Mouse (Mus musculus) forebrain, embryonic 10.5 days (tissue): ENCODE data around the gene Tead4. TPM values are rescaled to one million over a fixed set of nuclear protein-coding genes. Genes with fewer than 3 reads are reported as not detected.

ENCODE experiments used
- DNase-seq: peaks from one replicate; pipeline ENCODE4 v3.0.0-alpha.2; 2017; ENCODE audit warnings: low spot score; ENCODE audit errors: extremely low spot score
- H3K27ac ChIP-seq: fragments of 300-500 bp; sonication (generic); 2 replicates; pipeline ENCODE4 v1.5.1; 2016; ENCODE audit warnings: mild to moderate bottlenecking
- H3K27me3 ChIP-seq: fragments of 300-500 bp; sonication (generic); 2 replicates; pipeline ENCODE4 v1.6.1; 2016; ENCODE audit warnings: mild to moderate bottlenecking; ENCODE audit not compliant: poor library complexity, severe bottlenecking
- H3K36me3 ChIP-seq: fragments of 300-500 bp; sonication (generic); replicated peaks from 2 replicates; pipeline ENCODE4 v1.6.1; 2016; ENCODE audit warnings: mild to moderate bottlenecking, moderate library complexity
- H3K4me1 ChIP-seq: fragments of 300-500 bp; sonication (generic); 2 replicates; pipeline ENCODE4 v1.6.1; 2016
- H3K4me3 ChIP-seq: fragments of 300-500 bp; sonication (generic); 2 replicates; pipeline ENCODE4 v1.5.1; 2016; ENCODE audit warnings: mild to moderate bottlenecking, moderate library complexity
- H3K9me3 ChIP-seq: fragments of 300-500 bp; sonication (generic); 2 replicates; pipeline ENCODE4 v1.6.1; 2016; ENCODE audit warnings: mild to moderate bottlenecking, moderate library complexity
- WGBS: fragments of 180-500 bp; shearing (Covaris S2); methylation state at CpG from one replicate; pipeline ENCODE4 v1.1.7; 2016; 5-methylcytosine and 5-hydroxymethylcytosine counted together
- polyA plus RNA-seq: library from polyadenylated mRNA; unstranded; fragments of >200 nt; fragmentation: Nextera tagmentation; extraction: Ambion mirVana; gene quantifications from 2 replicates; pipeline ENCODE4 v1.2.1, GENCODE M21; 2016

Tead4 gene
- polyA plus RNA-seq, 1 experiment from 2014 or later = 1.4 TPM

DNA sequence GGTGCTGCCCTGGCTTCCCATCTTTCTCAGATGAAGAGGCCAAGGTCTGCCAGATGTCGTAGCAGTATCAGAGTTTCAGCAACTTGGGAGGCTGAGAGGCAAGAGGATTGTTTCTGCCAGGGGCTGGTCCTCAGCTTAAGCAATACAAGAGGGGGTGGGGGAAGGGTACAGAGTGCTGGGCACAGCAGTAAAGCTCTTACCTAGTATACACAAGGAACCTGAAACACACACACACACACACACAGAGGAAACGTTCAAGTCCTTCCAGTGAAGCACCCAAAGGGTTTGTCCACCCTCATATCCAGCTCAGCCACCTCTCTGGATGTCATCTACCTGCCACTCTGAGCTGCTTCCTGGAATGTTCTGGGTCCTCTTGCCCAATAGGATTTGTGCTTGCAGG, 44.7 kb downstream of the Tead4 start:
- H3K27ac ChIP-seq = no peak overlapping the region
- DNase-seq = no peak
- WGBS = 67% methylated on average over 2 of the region's 2 CpGs
- no peaks in the 10 kb centered on the region for H3K9me3 ChIP-seq
- H3K4me3 ChIP-seq = no peak overlapping the region
- H3K36me3 ChIP-seq = no peaks in the 10 kb centered on the region
- H3K4me1 ChIP-seq = peaks cover 7% of the 10 kb centered on the region; the same call in 1 of the 2 replicates
- no peaks in the 10 kb centered on the region for H3K27me3 ChIP-seq

DNA sequence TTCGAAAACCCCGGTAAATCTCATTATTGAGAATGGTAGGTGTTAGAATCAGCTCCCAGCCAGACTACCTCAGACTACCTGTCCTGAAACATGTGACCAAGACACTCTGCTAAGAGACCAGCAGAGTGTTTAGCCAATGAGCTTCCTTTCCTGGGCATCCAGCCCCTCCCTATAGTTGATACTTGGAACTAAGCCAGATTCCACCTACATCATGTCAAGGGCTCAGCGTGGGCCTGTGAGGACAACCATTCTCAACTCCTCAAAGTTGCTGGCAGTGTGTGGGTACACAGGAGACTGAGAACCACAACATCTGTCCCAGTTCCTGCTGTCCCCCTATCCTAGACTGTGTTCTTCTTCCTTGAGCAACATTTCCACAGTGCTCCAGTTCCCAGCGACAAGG, 45.3 kb downstream of the Tead4 start:
- H3K27ac ChIP-seq = no peak overlapping the region
- H3K36me3 ChIP-seq = no peaks in the 10 kb centered on the region
- no peaks in the 10 kb centered on the region for H3K9me3 ChIP-seq
- H3K4me3 ChIP-seq = no peak overlapping the region
- WGBS = 85% methylated on average over 4 of the region's 4 CpGs
- H3K27me3 ChIP-seq = no peaks in the 10 kb centered on the region
- no peak for DNase-seq
- peaks cover 7% of the 10 kb centered on the region; the same call in 1 of the 2 replicates for H3K4me1 ChIP-seq

DNA sequence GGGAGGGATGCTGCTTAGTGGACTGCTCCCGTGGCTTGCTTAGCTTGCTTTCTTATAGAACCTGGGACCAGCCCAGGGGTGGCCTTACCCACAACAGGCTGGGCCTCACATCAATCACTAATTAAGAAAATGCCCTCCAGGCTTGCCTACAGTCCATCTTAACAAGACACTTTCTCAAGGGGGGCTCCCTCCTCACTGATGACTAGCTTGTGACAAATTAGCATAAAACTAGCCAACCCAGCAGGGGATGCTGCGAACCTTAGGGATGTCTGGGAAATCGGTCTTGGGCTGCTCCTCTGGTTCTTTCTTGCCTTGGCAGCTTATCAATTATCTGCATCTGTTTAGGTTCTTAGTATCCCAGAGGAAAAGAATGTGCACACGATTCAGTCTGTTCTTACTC, 46.1 kb downstream of the Tead4 start:
- H3K27me3 ChIP-seq = no peaks in the 10 kb centered on the region
- H3K27ac ChIP-seq = no peak overlapping the region
- no peak for DNase-seq
- 53% methylated on average over 4 of the region's 4 CpGs for WGBS
- no peaks in the 10 kb centered on the region for H3K9me3 ChIP-seq
- H3K4me1 ChIP-seq = peaks cover 7% of the 10 kb centered on the region; the same call in 1 of the 2 replicates
- H3K36me3 ChIP-seq = no peaks in the 10 kb centered on the region
- H3K4me3 ChIP-seq = no peak overlapping the region

DNA sequence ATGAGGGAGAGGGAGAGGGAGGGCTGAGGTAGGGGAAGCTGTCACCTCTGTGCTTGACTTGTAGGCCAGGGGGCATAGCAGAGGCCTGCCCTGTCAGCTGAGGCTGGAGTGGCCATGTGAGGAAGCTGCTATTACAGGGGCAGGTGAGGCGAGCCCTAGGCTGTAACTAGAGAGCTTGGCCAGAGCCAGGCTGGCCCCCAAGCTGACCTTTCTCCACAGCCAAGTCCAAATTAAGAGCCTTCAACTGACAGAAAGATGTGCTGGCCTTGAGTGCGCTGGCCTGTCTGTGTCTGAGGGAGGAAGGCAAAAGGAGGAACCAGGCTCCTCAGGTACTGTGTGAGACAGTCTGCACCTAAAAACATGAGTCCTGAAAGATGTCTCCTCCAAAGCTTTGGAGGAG, 47.5 kb downstream of the Tead4 start:
- Histone ChIP-seq H3K4me3 (no peak overlapping the region), H3K27me3 (no peaks in the 10 kb centered on the region), H3K36me3 (no peaks in the 10 kb centered on the region), H3K9me3 (no peaks in the 10 kb centered on the region), H3K27ac (no peak overlapping the region), H3K4me1 (peaks cover 7% of the 10 kb centered on the region; the same call in 1 of the 2 replicates)
- DNase-seq = no peak
- WGBS = 67% methylated on average over 2 of the region's 2 CpGs

DNA sequence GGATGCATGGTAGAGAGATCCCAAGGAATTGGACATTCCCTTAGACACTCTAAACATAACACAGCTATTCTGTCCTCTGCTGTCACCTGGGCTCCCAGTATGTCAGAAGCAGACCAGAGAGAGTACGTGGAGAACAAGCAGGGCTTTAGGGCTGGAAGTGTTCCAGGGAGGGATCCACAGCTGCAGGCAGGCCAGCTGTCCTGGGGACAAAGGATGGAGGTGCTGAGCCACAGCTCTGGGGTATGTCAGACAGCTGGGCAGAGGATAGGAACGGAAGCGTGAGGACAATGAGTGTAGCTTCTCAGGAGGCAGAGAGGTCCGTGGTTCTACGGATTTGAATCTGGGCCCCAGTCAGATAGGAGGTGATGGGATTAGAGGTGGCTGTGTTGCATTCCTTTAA, 50.0 kb downstream of the Tead4 start:
- no peak for DNase-seq
- 93% methylated on average over 5 of the region's 5 CpGs for WGBS
- no peak overlapping the region for H3K4me3 ChIP-seq

DNA sequence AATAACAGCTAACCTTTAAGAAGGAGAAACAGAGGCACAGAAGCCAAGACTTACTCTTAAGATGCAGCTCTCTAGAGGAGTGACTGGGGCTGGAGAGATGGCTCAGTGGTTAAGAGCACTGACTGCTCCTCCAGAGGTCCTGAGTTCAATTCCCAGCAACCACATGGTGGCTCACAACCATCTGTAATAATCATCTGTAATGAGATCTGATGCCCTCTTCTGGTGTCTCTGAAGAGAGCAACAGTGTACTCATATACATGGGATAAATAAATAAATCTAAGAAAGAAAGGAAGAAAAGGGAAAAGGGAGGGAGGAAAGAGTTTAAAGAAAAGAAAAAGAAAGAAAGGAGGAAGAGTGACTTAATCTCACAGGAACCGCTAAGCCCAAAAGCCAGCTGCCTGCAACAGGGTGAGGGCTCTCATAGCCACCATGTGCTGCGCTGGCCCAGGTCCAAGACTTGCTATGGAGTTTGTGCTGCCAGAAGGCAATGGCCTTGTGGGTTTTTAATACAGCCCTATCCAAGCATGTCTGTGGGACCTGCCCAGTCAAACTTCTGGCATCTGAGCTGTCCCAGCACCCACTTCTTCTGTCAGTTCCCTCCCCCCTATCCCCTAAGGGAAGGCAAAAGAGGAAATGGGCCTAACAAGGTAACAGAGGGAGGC, 63.4 kb downstream of the Tead4 start:
- WGBS = 80% methylated on average over 2 of the region's 2 CpGs
- H3K36me3 ChIP-seq = no peaks in the 10 kb centered on the region
- no peaks in the 10 kb centered on the region for H3K9me3 ChIP-seq
- DNase-seq = no peak
- H3K27ac ChIP-seq = no peak overlapping the region
- H3K27me3 ChIP-seq = no peaks in the 10 kb centered on the region
- no peak overlapping the region for H3K4me3 ChIP-seq
- no peaks in the 10 kb centered on the region for H3K4me1 ChIP-seq

More for the DNA sequence above, 50.0 kb downstream of the Tead4 start:
- H3K36me3 ChIP-seq = no peaks in the 10 kb centered on the region
- H3K4me1 ChIP-seq = peaks cover 4% of the 10 kb centered on the region; the same call in 1 of the 2 replicates
- no peak overlapping the region for H3K27ac ChIP-seq
- no peaks in the 10 kb centered on the region for H3K27me3 ChIP-seq
- H3K9me3 ChIP-seq = no peaks in the 10 kb centered on the region

DNA sequence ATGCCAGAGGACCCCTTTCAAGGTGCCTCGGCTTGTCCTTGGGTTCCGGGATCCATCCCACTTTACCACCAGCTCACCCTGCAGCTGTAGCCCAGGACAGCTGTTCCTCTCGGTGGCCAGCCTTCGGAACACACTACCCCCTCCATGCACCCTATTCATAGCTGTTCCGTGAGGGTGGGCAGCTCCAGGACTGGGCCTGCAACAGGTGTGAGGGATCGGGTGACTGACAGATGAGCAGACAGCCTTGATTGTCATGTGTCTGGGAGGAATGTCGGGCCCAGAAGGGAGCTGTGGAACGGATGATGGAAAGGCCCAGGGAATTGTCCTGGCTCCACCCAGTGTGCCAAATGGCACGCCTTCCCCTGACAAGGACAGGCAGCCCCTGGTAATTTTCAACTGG, 64.0 kb downstream of the Tead4 start:
- no peaks in the 10 kb centered on the region for H3K36me3 ChIP-seq
- 77% methylated on average over 9 of the region's 9 CpGs for WGBS
- DNase-seq = no peak

DNA sequence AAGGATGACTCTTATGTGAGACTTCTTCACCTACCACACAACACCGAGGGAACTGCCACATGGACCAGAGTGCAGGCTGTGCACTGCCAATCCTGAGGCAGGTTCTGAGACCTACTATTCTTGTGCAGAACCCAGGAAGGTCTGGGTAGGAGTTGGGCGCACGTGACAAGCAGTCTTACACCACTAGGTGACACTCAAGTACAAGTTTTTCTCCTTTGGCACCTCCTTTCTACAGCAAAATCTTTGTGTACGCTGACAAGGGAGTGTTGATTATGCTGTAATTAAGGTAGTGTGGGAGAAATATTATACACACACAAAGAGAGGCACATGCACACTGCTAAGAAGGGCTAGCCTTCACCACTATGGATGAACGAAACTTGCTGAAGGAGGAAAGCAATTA, 66.4 kb downstream of the Tead4 start:
- 35% methylated on average over 5 of the region's 5 CpGs for whole genome bisulfite sequencing
- Histone ChIP-seq H3K27ac (no peak overlapping the region), H3K4me1 (0 out of 2 replicates have a peak, but pooled peaks cover 3% of the 10 kb centered on the region), H3K4me3 (no peak overlapping the region), H3K36me3 (no peaks in the 10 kb centered on the region), H3K9me3 (no peaks in the 10 kb centered on the region), H3K27me3 (no peaks in the 10 kb centered on the region)
- no peak for DNase-seq

More for the DNA sequence above, 64.0 kb downstream of the Tead4 start:
- Histone ChIP-seq H3K27ac (0 out of 2 replicates have a peak overlapping the region, but pooled peaks have one; percentile 26), H3K9me3 (no peaks in the 10 kb centered on the region), H3K4me1 (no peaks in the 10 kb centered on the region), H3K4me3 (no peak overlapping the region), H3K27me3 (no peaks in the 10 kb centered on the region)

DNA sequence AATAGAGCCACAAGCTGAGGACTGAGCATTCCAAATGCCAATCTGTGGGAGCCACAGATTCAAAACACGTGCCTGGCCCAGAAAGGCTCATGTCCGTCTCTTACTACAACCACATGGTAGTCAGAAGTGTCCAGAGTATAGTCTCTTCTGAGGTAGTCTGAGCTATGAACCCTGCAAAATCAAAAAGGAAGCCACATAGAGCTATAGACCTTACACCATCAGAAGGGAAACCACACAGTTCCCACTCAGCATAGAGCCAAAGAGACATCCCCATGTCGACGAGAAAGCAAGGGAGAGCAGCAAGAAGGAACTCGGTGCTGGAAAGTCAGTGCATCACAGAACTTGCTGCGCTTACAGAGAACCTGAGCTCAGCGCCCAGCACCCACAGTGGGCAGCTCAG, 68.4 kb downstream of the Tead4 start:
- Histone ChIP-seq H3K4me3 (no peak overlapping the region), H3K36me3 (no peaks in the 10 kb centered on the region), H3K4me1 (0 out of 2 replicates have a peak, but pooled peaks cover 10% of the 10 kb centered on the region), H3K9me3 (no peaks in the 10 kb centered on the region), H3K27ac (no peak overlapping the region), H3K27me3 (no peaks in the 10 kb centered on the region)
- no peak for DNase-seq
- 66% methylated on average over 7 of the region's 7 CpGs for whole genome bisulfite sequencing

DNA sequence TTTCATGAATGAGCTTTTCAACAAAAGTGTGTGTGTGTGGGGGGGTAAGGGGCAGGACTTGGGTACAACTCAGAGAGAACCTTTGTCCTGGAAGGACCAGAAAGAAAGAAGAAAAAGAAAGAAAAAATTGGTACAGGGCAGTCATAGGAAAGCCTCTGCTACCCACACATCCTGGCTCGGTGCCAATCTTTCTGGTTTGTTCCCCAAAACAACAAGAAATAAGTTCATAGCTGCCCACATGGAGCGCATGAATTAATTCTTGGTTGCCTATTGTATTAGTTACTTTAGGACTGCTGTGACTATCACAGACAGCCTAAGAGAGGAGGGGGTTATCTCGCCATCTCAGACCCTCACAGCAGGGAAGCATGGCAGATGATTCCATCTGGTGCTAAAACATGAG, 68.9 kb downstream of the Tead4 start:
- no peaks in the 10 kb centered on the region for H3K27me3 ChIP-seq
- no peaks in the 10 kb centered on the region for H3K36me3 ChIP-seq
- no peak overlapping the region for H3K4me3 ChIP-seq
- 83% methylated on average over 3 of the region's 3 CpGs for WGBS
- no peaks in the 10 kb centered on the region for H3K9me3 ChIP-seq
- H3K27ac ChIP-seq = no peak overlapping the region
- no peak for DNase-seq
- H3K4me1 ChIP-seq = 0 out of 2 replicates have a peak, but pooled peaks cover 10% of the 10 kb centered on the region

DNA sequence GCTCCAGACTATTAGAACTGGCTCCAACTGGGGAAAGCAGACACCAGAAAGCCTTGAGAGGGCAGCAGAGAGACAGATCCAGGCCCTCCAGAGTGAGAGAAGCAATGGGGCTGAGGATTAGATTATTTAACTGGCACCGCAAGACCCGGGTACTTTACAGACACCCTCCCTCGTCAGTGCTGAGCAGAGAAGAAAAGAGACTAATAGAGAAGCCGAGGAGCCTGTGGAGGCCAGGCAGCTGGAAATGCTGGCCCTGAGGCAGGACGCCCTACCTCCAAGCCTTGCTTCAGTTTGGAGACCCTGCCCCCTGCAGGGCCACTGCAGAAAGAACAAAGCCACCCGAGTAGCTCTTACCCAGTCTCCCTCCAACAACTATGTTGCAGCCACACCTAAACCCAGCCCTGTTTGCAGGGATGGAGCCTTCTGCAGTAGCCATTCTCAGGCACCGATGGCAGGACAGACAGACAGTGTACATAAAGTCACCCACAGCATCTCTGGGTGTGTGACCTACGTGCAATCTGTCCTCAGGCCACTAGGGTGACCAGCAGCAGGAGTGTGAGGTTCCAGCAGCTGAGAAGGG, 73.1 kb downstream of the Tead4 start:
- H3K36me3 ChIP-seq = no peaks in the 10 kb centered on the region
- H3K4me3 ChIP-seq = no peak overlapping the region
- 0 out of 2 replicates have a peak, but pooled peaks cover 10% of the 10 kb centered on the region for H3K4me1 ChIP-seq
- 22% methylated on average over 8 of the region's 8 CpGs for WGBS
- peak; percentile 21 for DNase-seq
- no peaks in the 10 kb centered on the region for H3K27me3 ChIP-seq
- no peak overlapping the region for H3K27ac ChIP-seq
- no peaks in the 10 kb centered on the region for H3K9me3 ChIP-seq

DNA sequence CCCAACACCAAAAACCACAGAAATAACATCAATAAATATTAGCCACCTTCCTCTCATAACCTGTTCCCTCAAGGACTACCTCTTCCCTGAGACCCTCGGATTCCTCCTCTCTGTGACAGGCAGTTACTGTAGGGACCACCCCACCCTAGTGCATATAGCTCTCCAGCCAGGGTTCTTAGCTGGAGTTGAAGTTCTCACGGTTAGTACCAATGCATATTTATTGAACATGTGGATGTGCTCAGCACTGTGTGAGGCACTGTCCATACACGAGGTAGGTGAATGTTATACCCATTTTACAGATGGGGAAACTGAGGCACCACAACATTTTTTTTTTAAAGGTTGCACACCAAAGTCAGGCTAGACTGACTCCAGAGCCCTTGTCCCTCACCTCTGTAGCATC, 73.7 kb downstream of the Tead4 start:
- Histone ChIP-seq H3K27ac (no peak overlapping the region), H3K4me3 (no peak overlapping the region), H3K27me3 (no peaks in the 10 kb centered on the region), H3K9me3 (no peaks in the 10 kb centered on the region), H3K36me3 (no peaks in the 10 kb centered on the region), H3K4me1 (0 out of 2 replicates have a peak, but pooled peaks cover 10% of the 10 kb centered on the region)
- DNase-seq = no peak
- WGBS = 85% methylated on average over 3 of the region's 3 CpGs

DNA sequence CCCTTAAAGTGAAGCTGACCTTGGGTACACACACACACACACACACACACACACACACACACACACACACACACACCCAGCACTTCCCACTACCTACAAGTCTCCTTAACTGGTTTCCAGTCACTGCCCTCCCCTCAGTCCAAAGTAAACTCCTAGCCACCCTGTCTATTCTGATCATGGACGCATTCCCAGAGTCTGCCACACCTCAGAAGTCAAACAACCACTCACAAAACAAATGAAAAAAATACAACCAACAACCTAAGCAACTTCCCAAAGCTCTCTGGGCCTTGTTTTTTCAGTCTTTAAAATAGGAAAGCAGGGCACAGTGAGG, 74.8 kb downstream of the Tead4 start:
- 82% methylated on average over 1 of the region's 1 CpGs for WGBS
- Histone ChIP-seq H3K4me3 (no peak overlapping the region), H3K27me3 (no peaks in the 10 kb centered on the region), H3K27ac (no peak overlapping the region), H3K4me1 (0 out of 2 replicates have a peak, but pooled peaks cover 10% of the 10 kb centered on the region), H3K36me3 (no peaks in the 10 kb centered on the region), H3K9me3 (no peaks in the 10 kb centered on the region)
- DNase-seq = no peak
